8 mouse cellular contexts compared by ENCODE assay signal in the genomic region with DNA sequence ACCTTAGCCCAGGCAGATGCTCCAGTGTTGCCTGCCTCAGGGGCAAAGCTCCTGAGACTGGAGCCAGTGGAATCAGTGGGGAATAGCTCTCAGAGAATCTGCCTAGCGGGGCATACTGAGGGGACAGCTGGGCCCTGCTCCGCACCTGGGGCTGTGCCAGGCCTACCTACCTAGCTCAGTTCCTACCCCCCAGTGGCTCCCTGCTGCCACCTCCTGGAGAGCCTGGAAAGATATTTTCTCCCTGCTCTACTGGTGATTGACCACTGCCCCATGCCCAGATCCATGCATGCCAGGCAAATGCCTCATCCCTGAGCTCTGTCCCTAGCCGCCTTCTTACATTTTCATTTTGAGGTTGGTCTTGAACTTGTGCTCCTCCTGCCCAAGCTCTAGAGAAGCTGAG. TPM values are rescaled to one million over a fixed set of nuclear protein-coding genes. Genes with fewer than 3 reads are reported as not detected.
A peak's percentile ranks its signal among the peaks of the same experiment; 100 is the strongest.
DNase-seq lines count a peak whose midpoint lies in the region; ATAC-seq lines count a peak whose summit lies in the region.

No protein-coding gene starts in this region.

- DNase-seq in midbrain, embryonic 11.5 days (ENCODE audit: low spot score, missing footprints), result no peak
- DNase-seq in ZHBTc4 (ENCODE audit: low read depth, low spot score), result peak; percentile 39
- peak; percentile 46 to 70 for DNase-seq in cerebellum, postnatal 36 days
- peak; percentile 71 for DNase-seq in kidney, adult 18-20 months
- DNase-seq in liver, embryonic 13.5 days, result peak; percentile 40
- DNase-seq in skeletal muscle tissue, adult 2 months (ENCODE audit: low read depth, low spot score), result peak; percentile 67
- no peak for DNase-seq in yolk sac, embryonic 10.5 days (ENCODE audit: low spot score)

- H3K4me2 ChIP-seq in midbrain, embryonic 11.5 days, result no peak overlapping the region
- no peak overlapping the region for H3K4me2 ChIP-seq in midbrain, embryonic 16.5 days (ENCODE audit: low read length)
- no peak overlapping the region for H3K4me2 ChIP-seq in liver, embryonic 13.5 days

- H3K36me3 ChIP-seq in midbrain, embryonic 11.5 days (ENCODE audit: control insufficient read depth, insufficient read depth, low read length), result no peaks in the 10 kb centered on the region
- H3K36me3 ChIP-seq in midbrain, embryonic 16.5 days (ENCODE audit: control insufficient read depth, insufficient read depth, low read length), result no peaks in the 10 kb centered on the region
- H3K36me3 ChIP-seq in liver, embryonic 13.5 days, result peaks cover 100% of the 10 kb centered on the region

- ATAC-seq in midbrain, embryonic 11.5 days (ENCODE audit: low FRiP score), result peak; percentile 35; the same call in 1 of the 2 replicates
- ATAC-seq in midbrain, embryonic 16.5 days, result no peak
- ATAC-seq in liver, embryonic 13.5 days (ENCODE audit: low read depth), result peak; percentile 35

- no peaks in the 10 kb centered on the region for H3K27me3 ChIP-seq in midbrain, embryonic 11.5 days (ENCODE audit: control insufficient read depth, insufficient read depth, low read length)
- H3K27me3 ChIP-seq in midbrain, embryonic 16.5 days (ENCODE audit: control insufficient read depth, insufficient read depth, low read depth, low read length), result no peaks in the 10 kb centered on the region
- no peaks in the 10 kb centered on the region for H3K27me3 ChIP-seq in liver, embryonic 13.5 days

- no peak overlapping the region for H3K4me3 ChIP-seq in midbrain, embryonic 11.5 days (ENCODE audit: low read depth, low read length)
- H3K4me3 ChIP-seq in midbrain, embryonic 16.5 days (ENCODE audit: low read depth, low read length), result no peak overlapping the region
- no peak overlapping the region for H3K4me3 ChIP-seq in liver, embryonic 13.5 days (replicated peaks)

- no peaks in the 10 kb centered on the region for H3K9me3 ChIP-seq in midbrain, embryonic 11.5 days (ENCODE audit: control insufficient read depth, low read length)
- H3K9me3 ChIP-seq in midbrain, embryonic 16.5 days (replicated peaks; ENCODE audit: control insufficient read depth, low read length, poor library complexity, severe bottlenecking), result no peaks in the 10 kb centered on the region
- no peaks in the 10 kb centered on the region for H3K9me3 ChIP-seq in liver, embryonic 13.5 days (replicated peaks)

- no peaks in the 10 kb centered on the region for H3K4me1 ChIP-seq in midbrain, embryonic 11.5 days (ENCODE audit: control insufficient read depth, insufficient read depth, low read length)
- H3K4me1 ChIP-seq in midbrain, embryonic 16.5 days (ENCODE audit: control insufficient read depth, insufficient read depth, low read length), result peaks cover 3% of the 10 kb centered on the region; the same call in 1 of the 2 replicates
- peaks cover 60% of the 10 kb centered on the region for H3K4me1 ChIP-seq in liver, embryonic 13.5 days (replicated peaks)

- H3K9ac ChIP-seq in midbrain, embryonic 11.5 days (ENCODE audit: low read length), result no peak overlapping the region
- no peak overlapping the region for H3K9ac ChIP-seq in midbrain, embryonic 16.5 days (ENCODE audit: low read depth, low read length)
- H3K9ac ChIP-seq in liver, embryonic 13.5 days, result peak overlapping the region; percentile 7; the same call in 1 of the 2 replicates

- 74% methylated on average over 3 of the region's 3 CpGs for WGBS in midbrain, embryonic 11.5 days
- 69% methylated on average over 3 of the region's 3 CpGs for WGBS in midbrain, embryonic 16.5 days
- WGBS in liver, embryonic 13.5 days (ENCODE audit: insufficient replicate concordance), result 77% methylated on average over 3 of the region's 3 CpGs

- H3K27ac ChIP-seq in midbrain, embryonic 11.5 days (ENCODE audit: low read depth, low read length), result no peak overlapping the region
- H3K27ac ChIP-seq in midbrain, embryonic 16.5 days (ENCODE audit: low read length), result no peak overlapping the region
- peak overlapping the region; percentile 58 for H3K27ac ChIP-seq in liver, embryonic 13.5 days

RNA-seq across cellular contexts. Expression of a gene that starts 13.6 kb away (rescaled TPM):
- polyA plus RNA-seq in midbrain, embryonic 11.5 days (2014; fragmentation: Nextera tagmentation; extraction: Ambion mirVana), result 0.76 and 1.4 TPM in 2 replicates
- 2.3 and 2.4 TPM in 2 replicates for polyA plus RNA-seq in midbrain, embryonic 16.5 days (2015; fragmentation: Nextera tagmentation; extraction: Ambion mirVana)
- polyA plus RNA-seq in liver, embryonic 13.5 days (2015; fragmentation: Nextera tagmentation; extraction: Ambion mirVana), result 1.0 and 1.1 TPM in 2 replicates

RNA-seq across cellular contexts. Expression of a gene that starts 24.5 kb away (rescaled TPM):
- polyA plus RNA-seq in midbrain, embryonic 11.5 days (2014; fragmentation: Nextera tagmentation; extraction: Ambion mirVana), result 4.6 and 6.3 TPM in 2 replicates
- polyA plus RNA-seq in midbrain, embryonic 16.5 days (2015; fragmentation: Nextera tagmentation; extraction: Ambion mirVana), result 32.2 and 45.9 TPM in 2 replicates
- polyA plus RNA-seq in liver, embryonic 13.5 days (2015; fragmentation: Nextera tagmentation; extraction: Ambion mirVana), result 45.2 TPM in 2 replicates

RNA-seq across cellular contexts. Expression of a gene that starts 24.5 kb away (rescaled TPM):
- polyA plus RNA-seq in midbrain, embryonic 11.5 days (2014; fragmentation: Nextera tagmentation; extraction: Ambion mirVana), result 26.8 and 29.1 TPM in 2 replicates
- polyA plus RNA-seq in midbrain, embryonic 16.5 days (2015; fragmentation: Nextera tagmentation; extraction: Ambion mirVana), result 58.8 and 65.5 TPM in 2 replicates
- polyA plus RNA-seq in liver, embryonic 13.5 days (2015; fragmentation: Nextera tagmentation; extraction: Ambion mirVana), result 1.8 and 1.9 TPM in 2 replicates

RNA-seq across cellular contexts. Expression of a gene that starts 28.3 kb away (rescaled TPM):
- polyA plus RNA-seq in midbrain, embryonic 11.5 days (2014; fragmentation: Nextera tagmentation; extraction: Ambion mirVana), result 214 and 216 TPM in 2 replicates
- polyA plus RNA-seq in midbrain, embryonic 16.5 days (2015; fragmentation: Nextera tagmentation; extraction: Ambion mirVana), result 581 and 673 TPM in 2 replicates
- polyA plus RNA-seq in liver, embryonic 13.5 days (2015; fragmentation: Nextera tagmentation; extraction: Ambion mirVana), result 158 and 159 TPM in 2 replicates

RNA-seq across cellular contexts. Expression of a gene that starts 33.0 kb away (rescaled TPM):
- polyA plus RNA-seq in midbrain, embryonic 11.5 days (2014; fragmentation: Nextera tagmentation; extraction: Ambion mirVana), result 23.9 and 27.7 TPM in 2 replicates
- 21.2 and 23.1 TPM in 2 replicates for polyA plus RNA-seq in midbrain, embryonic 16.5 days (2015; fragmentation: Nextera tagmentation; extraction: Ambion mirVana)
- 9.8 and 10.5 TPM in 2 replicates for polyA plus RNA-seq in liver, embryonic 13.5 days (2015; fragmentation: Nextera tagmentation; extraction: Ambion mirVana)

Comparison
In these comparisons a context has a peak if more than half of its experiments do, and no peak if none do; other contexts are left out.
1. DNase-seq: peak in ZHBTc4 (single experiment), cerebellum, postnatal 36 days (2 of 2), kidney, adult 18-20 months (single experiment), liver, embryonic 13.5 days (single experiment) and skeletal muscle tissue, adult 2 months (single experiment); none in midbrain, embryonic 11.5 days (single experiment) and yolk sac, embryonic 10.5 days (single experiment).